Mouse (Mus musculus): Measurements from ENCODE around the gene Epb41l3. TPM values are rescaled to one million over a fixed set of nuclear protein-coding genes. Genes with fewer than 3 reads are reported as not detected.

Epb41l3 gene
- polyA plus RNA-seq, 1 experiment, result 160 TPM

DNA sequence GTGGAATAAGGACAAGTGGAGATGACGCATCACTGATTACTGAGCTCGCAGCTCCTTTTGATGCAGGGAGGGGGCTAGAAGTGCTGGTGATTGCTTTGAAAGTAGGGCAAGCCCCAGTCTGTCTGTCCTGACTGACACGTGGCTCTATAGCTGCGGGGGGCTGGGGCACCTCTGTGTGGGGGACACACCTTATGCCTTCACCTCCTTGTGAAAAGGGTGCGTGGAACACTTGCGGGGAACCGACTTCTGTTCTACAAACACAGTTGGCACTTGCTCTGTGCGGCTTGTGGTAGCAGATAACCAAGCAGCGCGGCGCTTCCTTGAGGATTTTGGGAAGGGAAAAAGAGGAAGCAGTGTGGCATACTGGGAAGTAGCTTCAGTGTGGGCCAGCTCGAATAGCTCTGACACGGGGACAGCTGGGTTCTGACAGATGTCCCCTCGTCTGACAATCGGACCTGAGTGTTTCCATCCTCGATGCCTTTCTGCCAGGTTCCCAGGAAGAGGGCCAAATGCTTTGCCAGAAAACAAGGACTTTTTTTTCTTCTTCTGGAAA, 101.5 kb downstream of the Epb41l3 start:
- Histone ChIP-seq H3K27ac (ENCODE audit: insufficient read depth, low read length) (no peak overlapping the region), H3K4me1 (ENCODE audit: control insufficient read depth, insufficient read depth, low read length) (peaks cover 6% of the 10 kb centered on the region), H3K4me3 (ENCODE audit: insufficient read depth, low read length) (no peak overlapping the region)
- TF ChIP-seq POLR2A (IDR thresholded peaks at IDR 0.05; ENCODE audit: low read depth, low read length), result no peak
- no peak for TF ChIP-seq CTCF (IDR thresholded peaks at IDR 0.05; ENCODE audit: borderline replicate concordance, insufficient read depth, low read length)

DNA sequence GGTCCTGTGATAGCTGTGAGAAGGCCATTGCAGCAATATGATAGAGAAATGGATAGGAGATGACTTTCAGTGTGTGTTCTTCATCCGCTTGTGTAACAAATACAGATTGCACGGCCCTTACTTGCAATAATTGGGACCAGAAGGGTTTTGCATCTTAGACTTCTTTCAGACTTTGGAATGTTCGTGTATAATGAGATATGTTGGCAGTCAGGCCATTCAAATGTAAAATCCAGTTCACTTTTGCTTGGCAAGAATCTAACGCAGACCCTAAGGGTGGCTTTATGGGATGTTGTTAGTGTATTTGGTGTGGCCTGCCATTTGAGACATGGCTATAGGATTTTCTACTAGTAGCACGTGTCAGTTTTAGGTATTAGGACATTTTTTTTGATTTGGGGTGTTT, 102.5 kb downstream of the Epb41l3 start:
- Histone ChIP-seq H3K27ac (ENCODE audit: insufficient read depth, low read length) (peak overlapping the region; percentile 55), H3K4me1 (ENCODE audit: control insufficient read depth, insufficient read depth, low read length) (peaks cover 12% of the 10 kb centered on the region)
- TF ChIP-seq CTCF (IDR thresholded peaks at IDR 0.05; ENCODE audit: borderline replicate concordance, insufficient read depth, low read length) (no peak), POLR2A (IDR thresholded peaks at IDR 0.05; ENCODE audit: low read depth, low read length) (no peak)

DNA sequence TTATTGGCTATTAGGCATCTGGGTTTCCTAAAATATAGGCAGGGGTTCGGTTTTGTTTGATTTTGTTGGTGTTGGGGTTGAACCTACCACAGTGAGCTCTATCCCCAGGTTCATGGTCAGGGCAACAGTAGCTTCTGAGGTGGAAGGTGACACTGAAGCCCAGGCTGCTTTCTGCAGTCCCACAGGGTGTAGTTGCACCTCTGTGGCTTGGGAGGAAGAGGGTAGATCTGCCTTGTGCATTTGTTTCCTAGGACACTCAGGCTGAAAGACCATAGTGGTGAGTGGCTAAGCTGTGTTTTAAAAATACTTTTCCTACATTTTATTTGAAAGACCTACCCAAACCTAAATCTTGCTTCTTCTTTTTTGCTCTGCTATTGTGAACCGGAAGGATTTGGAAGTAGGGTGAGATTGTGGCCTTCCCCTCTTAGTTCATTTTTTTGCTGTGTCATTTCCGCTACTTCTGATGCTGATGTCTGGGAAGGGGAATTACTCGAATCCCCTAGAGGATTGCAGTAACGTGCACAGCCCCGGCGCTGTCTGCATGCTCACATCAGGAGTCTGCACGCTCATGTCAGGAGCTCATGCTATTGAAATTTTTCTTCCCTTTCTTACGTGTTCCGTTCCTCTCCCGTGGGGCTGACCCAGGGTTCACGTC, 105.5 kb downstream of the Epb41l3 start:
- Histone ChIP-seq H3K4me3 (ENCODE audit: insufficient read depth, low read length) (no peak overlapping the region), H3K4me1 (ENCODE audit: control insufficient read depth, insufficient read depth, low read length) (peaks cover 12% of the 10 kb centered on the region), H3K27ac (ENCODE audit: insufficient read depth, low read length) (peak overlapping the region; percentile 96)

More for the DNA sequence above, 102.5 kb downstream of the Epb41l3 start:
- H3K4me3 ChIP-seq (ENCODE audit: insufficient read depth, low read length), result no peak overlapping the region

DNA sequence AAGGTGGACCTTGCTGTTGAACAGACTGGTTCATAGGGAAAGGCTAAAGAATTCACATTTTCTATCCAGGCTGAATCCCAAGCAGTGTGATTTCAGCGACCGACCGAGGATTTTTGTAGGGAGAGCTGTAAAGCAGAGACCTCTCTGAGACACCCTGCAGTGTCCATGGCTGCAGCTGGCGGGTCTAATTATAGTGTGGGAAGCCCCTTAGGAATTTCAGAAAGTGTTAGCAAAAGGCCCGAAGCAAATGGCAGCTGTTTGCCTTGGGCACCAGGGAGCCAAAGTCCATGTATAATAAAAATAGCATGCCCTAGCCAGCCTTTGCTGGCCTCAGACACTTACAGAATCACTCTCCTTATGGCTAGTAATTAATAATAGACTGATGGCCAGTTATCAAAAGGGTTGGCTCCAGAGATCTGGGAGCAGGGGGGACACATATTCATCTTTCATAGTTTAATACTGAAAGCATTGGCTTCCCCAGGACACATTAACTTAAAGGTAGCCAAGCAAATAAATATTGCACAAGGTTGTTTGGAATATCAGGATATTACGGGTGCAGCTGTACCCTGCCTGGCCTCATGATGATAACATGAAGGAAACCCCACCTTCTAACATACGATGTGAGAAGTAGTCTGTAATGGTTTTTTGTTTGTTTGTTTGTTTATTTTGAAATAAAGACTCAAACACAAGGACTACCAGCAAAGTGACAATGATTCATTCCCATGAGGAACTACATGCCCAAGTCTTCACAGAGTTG, 106.3 kb downstream of the Epb41l3 start:
- Histone ChIP-seq H3K4me3 (ENCODE audit: insufficient read depth, low read length) (no peak overlapping the region), H3K4me1 (ENCODE audit: control insufficient read depth, insufficient read depth, low read length) (peaks cover 12% of the 10 kb centered on the region), H3K27ac (ENCODE audit: insufficient read depth, low read length) (peak overlapping the region; percentile 96)
- TF ChIP-seq POLR2A (IDR thresholded peaks at IDR 0.05; ENCODE audit: low read depth, low read length) (no peak), CTCF (IDR thresholded peaks at IDR 0.05; ENCODE audit: borderline replicate concordance, insufficient read depth, low read length) (no peak)

More for the DNA sequence above, 105.5 kb downstream of the Epb41l3 start:
- peak; percentile 38; the same call in 1 of the 2 replicates for TF ChIP-seq POLR2A (IDR thresholded peaks at IDR 0.05; ENCODE audit: low read depth, low read length)
- TF ChIP-seq CTCF (IDR thresholded peaks at IDR 0.05; ENCODE audit: borderline replicate concordance, insufficient read depth, low read length), result no peak

DNA sequence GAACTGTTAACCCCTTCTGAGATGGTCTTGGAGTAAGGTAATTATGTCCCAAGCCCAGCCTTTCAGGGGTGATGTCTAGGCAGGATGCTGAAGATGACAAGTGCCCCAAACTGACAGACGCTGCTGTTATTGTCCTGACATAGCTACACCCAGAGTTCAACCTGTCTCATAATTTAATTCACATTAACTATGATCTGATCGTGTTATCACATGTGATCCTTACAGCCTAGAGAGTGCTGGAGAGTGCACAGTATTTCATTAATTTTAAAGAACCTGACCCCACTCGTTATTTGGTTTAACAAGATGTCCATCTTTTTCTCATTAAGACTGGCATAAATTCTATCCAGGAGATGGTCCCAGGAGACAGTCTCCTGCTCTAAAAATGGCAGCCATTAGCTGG, 112.3 kb downstream of the Epb41l3 start:
- peaks cover 18% of the 10 kb centered on the region for H3K4me1 ChIP-seq (ENCODE audit: control insufficient read depth, insufficient read depth, low read length)
- TF ChIP-seq CTCF (IDR thresholded peaks at IDR 0.05; ENCODE audit: borderline replicate concordance, insufficient read depth, low read length) (no peak), POLR2A (IDR thresholded peaks at IDR 0.05; ENCODE audit: low read depth, low read length) (no peak)
- no peak overlapping the region for H3K27ac ChIP-seq (ENCODE audit: insufficient read depth, low read length)
- H3K4me3 ChIP-seq (ENCODE audit: insufficient read depth, low read length), result no peak overlapping the region

DNA sequence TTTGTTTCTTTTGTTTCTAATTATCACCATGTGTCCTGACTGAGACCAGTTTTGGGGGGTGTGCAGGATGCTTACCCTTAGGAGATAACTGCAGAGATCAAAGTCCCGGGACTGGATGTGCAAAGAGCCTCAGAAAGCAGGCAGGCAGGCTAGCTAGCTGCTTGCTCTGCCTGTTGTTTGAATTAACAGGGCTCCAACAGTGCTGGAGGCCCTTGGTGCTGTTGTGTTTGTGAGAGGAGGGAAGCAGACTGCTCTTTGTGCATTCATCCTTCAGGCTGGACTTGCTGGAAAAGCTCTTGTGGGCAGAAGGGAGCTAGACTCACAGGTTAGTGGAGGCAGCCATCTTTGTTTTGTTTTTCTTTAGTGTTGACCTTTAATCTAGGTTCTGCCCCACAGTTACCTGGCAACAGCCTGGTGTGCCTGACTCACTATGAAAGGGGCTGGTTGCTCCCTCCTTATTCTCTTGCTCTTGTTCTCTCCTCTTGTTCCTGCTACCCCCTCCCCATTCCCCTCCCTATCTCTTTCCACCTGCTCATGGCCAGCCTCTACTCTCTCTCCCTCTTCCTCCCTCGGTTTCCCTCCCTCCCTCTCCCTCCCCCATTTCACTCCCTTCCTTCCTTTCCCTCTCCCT, 117.5 kb downstream of the Epb41l3 start:
- no peak overlapping the region for H3K27ac ChIP-seq (ENCODE audit: insufficient read depth, low read length)
- H3K4me1 ChIP-seq (ENCODE audit: control insufficient read depth, insufficient read depth, low read length), result peaks cover 14% of the 10 kb centered on the region
- TF ChIP-seq CTCF (IDR thresholded peaks at IDR 0.05; ENCODE audit: borderline replicate concordance, insufficient read depth, low read length) (no peak), POLR2A (IDR thresholded peaks at IDR 0.05; ENCODE audit: low read depth, low read length) (no peak)
- no peak overlapping the region for H3K4me3 ChIP-seq (ENCODE audit: insufficient read depth, low read length)

DNA sequence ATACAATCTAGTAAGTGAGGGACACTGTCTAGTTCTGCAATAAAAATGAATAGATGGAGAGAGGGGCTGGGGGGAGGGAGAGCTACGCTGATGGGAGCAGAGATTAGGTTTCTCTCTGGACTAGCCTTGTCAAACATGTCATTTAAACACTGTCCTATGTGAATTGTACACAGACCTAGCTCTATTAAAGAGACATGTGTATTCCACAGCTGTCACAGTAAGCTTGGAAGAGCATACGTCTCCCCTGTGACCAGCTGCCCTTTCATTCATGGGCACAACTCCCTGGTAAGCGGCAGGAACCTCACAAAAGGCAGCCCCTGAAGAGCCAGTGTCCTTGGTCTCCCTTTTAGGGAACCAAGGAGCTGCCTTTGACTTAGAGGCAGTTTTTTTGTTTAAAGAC, 119.1 kb downstream of the Epb41l3 start:
- Histone ChIP-seq H3K4me3 (ENCODE audit: insufficient read depth, low read length) (no peak overlapping the region), H3K4me1 (ENCODE audit: control insufficient read depth, insufficient read depth, low read length) (no peaks in the 10 kb centered on the region; the same call in 1 of the 2 replicates), H3K27ac (ENCODE audit: insufficient read depth, low read length) (no peak overlapping the region)
- TF ChIP-seq CTCF (IDR thresholded peaks at IDR 0.05; ENCODE audit: borderline replicate concordance, insufficient read depth, low read length) (no peak), POLR2A (IDR thresholded peaks at IDR 0.05; ENCODE audit: low read depth, low read length) (no peak)

DNA sequence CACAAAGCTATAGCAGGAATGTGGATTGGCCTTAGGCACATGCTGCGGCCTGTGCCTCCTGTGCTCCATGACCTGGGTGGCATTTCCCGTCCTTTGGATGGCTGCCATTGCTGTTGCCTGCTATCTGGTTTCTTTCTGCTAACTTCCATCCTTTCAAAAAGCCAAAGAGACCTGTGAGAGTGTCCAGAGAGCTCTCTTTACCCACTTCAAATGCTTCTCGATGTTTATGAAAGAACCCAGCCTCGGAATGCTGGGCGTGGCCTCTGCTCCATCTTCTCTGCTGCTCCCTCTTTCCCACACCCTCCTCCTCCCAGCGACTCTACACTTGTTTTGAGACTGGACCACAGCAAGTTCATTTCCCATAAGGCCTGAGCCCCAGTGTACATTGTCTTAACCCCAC, 120.3 kb downstream of the Epb41l3 start:
- H3K4me1 ChIP-seq (ENCODE audit: control insufficient read depth, insufficient read depth, low read length), result no peaks in the 10 kb centered on the region; the same call in 1 of the 2 replicates
- TF ChIP-seq POLR2A (IDR thresholded peaks at IDR 0.05; ENCODE audit: low read depth, low read length) (no peak), CTCF (IDR thresholded peaks at IDR 0.05; ENCODE audit: borderline replicate concordance, insufficient read depth, low read length) (no peak)

DNA sequence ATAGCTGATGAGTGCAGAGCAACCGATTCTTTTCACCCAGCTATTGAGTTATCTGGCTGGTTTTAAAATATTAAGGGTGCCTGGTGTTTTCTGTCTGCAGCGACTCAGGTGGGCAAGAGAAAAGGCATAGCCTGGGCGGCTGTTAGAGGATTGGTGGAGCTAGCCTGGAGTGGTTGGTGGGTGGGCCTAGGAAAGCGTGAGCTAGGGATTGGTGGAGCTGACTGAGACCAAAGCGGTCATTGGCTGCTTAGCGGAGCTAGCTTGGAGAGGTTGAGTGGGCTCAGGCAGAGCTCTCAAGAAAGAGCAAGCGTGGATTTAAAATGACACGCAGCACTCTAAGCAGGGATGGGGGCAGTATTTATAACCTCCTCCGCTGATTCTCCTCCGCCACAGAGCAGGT, 121.2 kb downstream of the Epb41l3 start:
- no peak for TF ChIP-seq POLR2A (IDR thresholded peaks at IDR 0.05; ENCODE audit: low read depth, low read length)
- Histone ChIP-seq H3K4me1 (ENCODE audit: control insufficient read depth, insufficient read depth, low read length) (no peaks in the 10 kb centered on the region; the same call in 1 of the 2 replicates), H3K4me3 (ENCODE audit: insufficient read depth, low read length) (no peak overlapping the region), H3K27ac (ENCODE audit: insufficient read depth, low read length) (no peak overlapping the region)

More for the DNA sequence above, 120.3 kb downstream of the Epb41l3 start:
- Histone ChIP-seq H3K27ac (ENCODE audit: insufficient read depth, low read length) (no peak overlapping the region), H3K4me3 (ENCODE audit: insufficient read depth, low read length) (no peak overlapping the region)

Data from embryonic fibroblast, embryonic 13.5 days (primary cell).